Mouse (Mus musculus): ENCODE results near the gene Dnttip1. TPM values are rescaled to one million over a fixed set of nuclear protein-coding genes. Genes with fewer than 3 reads are reported as not detected.
A peak's percentile ranks its signal among the peaks of the same experiment; 100 is the strongest.

The Dnttip1 gene
- polyA plus RNA-seq, 1 experiment from 2014 or later: 85.1 TPM

- Histone ChIP-seq H3K27ac (replicated peaks) (no peak overlapping the region), H3K9me3 (no peaks in the 10 kb centered on the region), H3K4me3 (no peak overlapping the region), H3K27me3 (replicated peaks; ENCODE audit: low read depth, poor library complexity, severe bottlenecking) (no peaks in the 10 kb centered on the region), H3K36me3 (replicated peaks) (peaks cover 100% of the 10 kb centered on the region), H3K4me1 (no peaks in the 10 kb centered on the region)
- DNase-seq (ENCODE audit: low spot score): no peak
- 54% methylated on average over 1 of the region's 1 CpGs for WGBS
Measured at GRCm38 (mm10) chr2:164758692-164759091, 12.9 kb downstream of the Dnttip1 start.

GRCm38 (mm10) chr2:164760059-164760833 is 14.5 kb downstream of the Dnttip1 start:
- Histone ChIP-seq H3K4me3 (no peak overlapping the region), H3K4me1 (no peaks in the 10 kb centered on the region), H3K9me3 (no peaks in the 10 kb centered on the region), H3K27me3 (replicated peaks; ENCODE audit: low read depth, poor library complexity, severe bottlenecking) (no peaks in the 10 kb centered on the region), H3K36me3 (replicated peaks) (peaks cover 94% of the 10 kb centered on the region), H3K27ac (replicated peaks) (no peak overlapping the region)
- DNase-seq (ENCODE audit: low spot score): no peak
- WGBS: 86% methylated on average over 4 of the region's 4 CpGs

DNA sequence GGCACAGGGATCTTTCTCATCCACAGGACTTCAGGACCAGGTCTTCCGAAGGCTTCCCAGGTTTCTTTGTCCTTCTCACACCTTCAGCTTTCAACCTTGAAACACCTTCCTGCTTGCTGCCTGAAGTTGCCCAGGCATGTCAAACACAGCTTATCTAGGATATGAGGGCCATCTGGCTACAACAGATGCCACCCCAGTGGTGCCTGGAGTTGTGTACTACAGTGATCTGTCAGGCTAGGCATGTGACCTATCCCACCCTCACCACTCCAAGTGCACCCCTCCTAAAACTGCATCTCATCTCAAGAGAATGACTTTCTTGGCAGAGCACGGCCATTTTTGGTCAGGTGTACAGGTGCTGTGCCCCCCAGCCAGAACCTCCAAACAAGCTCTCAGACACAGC is 15.7 kb downstream of the Dnttip1 start:
- DNase-seq (ENCODE audit: low spot score): no peak
- Histone ChIP-seq H3K4me1 (no peaks in the 10 kb centered on the region), H3K27me3 (replicated peaks; ENCODE audit: low read depth, poor library complexity, severe bottlenecking) (no peaks in the 10 kb centered on the region), H3K27ac (replicated peaks) (no peak overlapping the region), H3K36me3 (replicated peaks) (peaks cover 94% of the 10 kb centered on the region), H3K4me3 (no peak overlapping the region), H3K9me3 (no peaks in the 10 kb centered on the region)
- 84% methylated on average over 2 of the region's 2 CpGs for WGBS

DNA sequence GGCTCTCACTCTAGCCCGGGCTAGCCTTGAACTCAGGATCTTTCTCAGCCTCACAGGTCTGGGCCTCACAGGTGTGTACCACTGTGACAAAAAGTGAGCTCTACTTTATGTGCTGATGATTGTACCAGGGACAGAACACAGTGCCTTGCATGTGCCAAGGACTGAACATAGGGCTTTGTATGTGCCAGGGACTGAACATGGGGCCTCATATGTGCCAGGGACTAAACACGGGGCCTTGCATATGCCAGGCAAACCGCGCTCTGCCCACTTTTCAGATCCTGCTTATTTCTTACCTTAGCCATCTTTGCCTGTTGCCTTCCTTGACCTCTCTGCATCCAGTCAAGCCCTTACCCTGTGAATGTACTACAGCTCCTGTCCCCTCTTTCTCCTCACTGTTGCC is 16.2 kb downstream of the Dnttip1 start:
- H3K36me3 ChIP-seq (replicated peaks): peaks cover 94% of the 10 kb centered on the region
- H3K9me3 ChIP-seq: no peaks in the 10 kb centered on the region
- DNase-seq (ENCODE audit: low spot score): no peak
- no peak overlapping the region for H3K4me3 ChIP-seq
- H3K27ac ChIP-seq (replicated peaks): no peak overlapping the region
- H3K4me1 ChIP-seq: no peaks in the 10 kb centered on the region
- H3K27me3 ChIP-seq (replicated peaks; ENCODE audit: low read depth, poor library complexity, severe bottlenecking): no peaks in the 10 kb centered on the region
- WGBS: 96% methylated on average over 4 of the region's 4 CpGs

DNA sequence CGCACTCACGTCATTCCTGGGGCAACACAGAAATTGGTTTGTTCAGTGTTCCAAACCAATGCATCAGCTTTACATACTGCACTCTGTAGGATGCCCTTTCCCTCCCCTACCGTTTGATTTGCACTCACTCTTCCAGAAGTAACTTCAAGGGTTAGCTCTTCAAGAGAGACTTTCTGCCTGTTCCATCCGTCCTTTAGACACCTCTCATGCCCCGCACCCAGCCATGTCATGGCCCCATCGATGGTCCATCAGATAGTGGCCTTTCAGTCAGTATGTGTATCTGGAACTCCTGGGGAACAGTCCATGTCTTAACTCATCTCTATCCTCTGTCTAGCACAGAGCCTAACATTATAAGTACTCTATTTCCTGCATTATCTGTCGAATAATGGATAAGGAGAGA is 16.8 kb downstream of the Dnttip1 start:
- Histone ChIP-seq H3K4me3 (no peak overlapping the region), H3K4me1 (no peaks in the 10 kb centered on the region), H3K36me3 (replicated peaks) (peaks cover 94% of the 10 kb centered on the region), H3K9me3 (no peaks in the 10 kb centered on the region), H3K27me3 (replicated peaks; ENCODE audit: low read depth, poor library complexity, severe bottlenecking) (no peaks in the 10 kb centered on the region), H3K27ac (replicated peaks) (no peak overlapping the region)
- WGBS: 89% methylated on average over 7 of the region's 7 CpGs
- DNase-seq (ENCODE audit: low spot score): no peak

DNA sequence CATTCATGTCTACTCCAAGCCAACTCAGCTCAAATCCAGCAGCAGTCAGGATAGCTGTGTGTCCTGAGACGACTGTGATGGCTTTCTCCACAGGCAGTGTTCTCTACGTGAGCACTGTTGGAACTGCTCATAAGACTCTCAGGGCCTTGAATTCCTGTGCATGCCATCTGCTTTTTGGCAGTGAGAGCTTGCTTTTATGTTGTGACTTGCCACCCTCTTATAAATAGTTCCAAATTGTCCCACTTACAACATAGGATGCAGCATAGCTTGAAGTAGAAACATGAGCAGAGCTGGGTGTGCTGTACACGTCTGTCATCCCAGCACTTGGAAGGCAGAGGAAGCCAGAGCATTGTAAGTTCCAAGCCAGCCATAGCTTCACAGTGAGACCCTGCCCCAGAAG is 20.1 kb downstream of the Dnttip1 start:
- Histone ChIP-seq H3K4me3 (no peak overlapping the region), H3K4me1 (peaks cover 7% of the 10 kb centered on the region), H3K27me3 (replicated peaks; ENCODE audit: low read depth, poor library complexity, severe bottlenecking) (no peaks in the 10 kb centered on the region), H3K27ac (replicated peaks) (no peak overlapping the region), H3K36me3 (replicated peaks) (peaks cover 75% of the 10 kb centered on the region), H3K9me3 (no peaks in the 10 kb centered on the region)
- WGBS: 84% methylated on average over 3 of the region's 3 CpGs
- no peak for DNase-seq (ENCODE audit: low spot score)

DNA sequence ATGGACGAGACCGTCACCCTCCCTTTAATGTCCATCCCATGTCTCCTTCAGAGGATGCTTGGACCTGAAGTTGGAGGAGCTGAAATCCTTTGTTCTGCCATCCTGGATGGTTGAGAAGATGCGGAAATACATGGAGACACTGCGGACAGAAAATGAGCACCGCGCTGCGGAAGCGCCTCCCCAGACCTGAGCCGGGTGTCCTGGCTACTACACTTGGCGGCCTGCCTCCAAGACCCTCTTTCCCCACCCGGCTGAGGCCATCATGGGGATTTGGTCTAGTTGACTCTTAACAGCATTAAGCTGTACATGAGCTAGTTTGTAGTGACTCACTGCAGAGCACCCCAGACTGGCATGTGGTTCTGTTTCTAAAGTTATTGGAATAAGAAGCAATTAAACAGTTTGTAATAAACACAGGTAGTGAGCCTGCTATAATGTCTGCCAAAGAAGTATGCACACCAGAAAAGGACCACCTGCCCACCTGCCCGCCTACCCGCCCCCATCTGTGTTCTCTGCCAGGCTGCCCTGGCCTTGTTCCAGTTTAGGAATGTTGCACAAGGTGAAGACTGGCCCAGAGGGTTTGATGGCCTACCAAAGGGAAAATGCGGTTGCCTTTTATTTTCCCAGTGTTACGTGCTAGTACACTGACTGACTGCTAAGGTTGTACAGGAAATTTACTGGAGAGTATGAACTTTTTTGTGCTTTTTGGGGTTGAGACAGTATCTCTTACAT is 22.2 kb downstream of the Dnttip1 start:
- Histone ChIP-seq H3K36me3 (replicated peaks) (peaks cover 75% of the 10 kb centered on the region), H3K27ac (replicated peaks) (no peak overlapping the region), H3K9me3 (no peaks in the 10 kb centered on the region), H3K4me3 (no peak overlapping the region), H3K4me1 (peaks cover 26% of the 10 kb centered on the region), H3K27me3 (replicated peaks; ENCODE audit: low read depth, poor library complexity, severe bottlenecking) (no peaks in the 10 kb centered on the region)
- no peak for DNase-seq (ENCODE audit: low spot score)
- 95% methylated on average over 15 of the region's 15 CpGs for WGBS

DNA sequence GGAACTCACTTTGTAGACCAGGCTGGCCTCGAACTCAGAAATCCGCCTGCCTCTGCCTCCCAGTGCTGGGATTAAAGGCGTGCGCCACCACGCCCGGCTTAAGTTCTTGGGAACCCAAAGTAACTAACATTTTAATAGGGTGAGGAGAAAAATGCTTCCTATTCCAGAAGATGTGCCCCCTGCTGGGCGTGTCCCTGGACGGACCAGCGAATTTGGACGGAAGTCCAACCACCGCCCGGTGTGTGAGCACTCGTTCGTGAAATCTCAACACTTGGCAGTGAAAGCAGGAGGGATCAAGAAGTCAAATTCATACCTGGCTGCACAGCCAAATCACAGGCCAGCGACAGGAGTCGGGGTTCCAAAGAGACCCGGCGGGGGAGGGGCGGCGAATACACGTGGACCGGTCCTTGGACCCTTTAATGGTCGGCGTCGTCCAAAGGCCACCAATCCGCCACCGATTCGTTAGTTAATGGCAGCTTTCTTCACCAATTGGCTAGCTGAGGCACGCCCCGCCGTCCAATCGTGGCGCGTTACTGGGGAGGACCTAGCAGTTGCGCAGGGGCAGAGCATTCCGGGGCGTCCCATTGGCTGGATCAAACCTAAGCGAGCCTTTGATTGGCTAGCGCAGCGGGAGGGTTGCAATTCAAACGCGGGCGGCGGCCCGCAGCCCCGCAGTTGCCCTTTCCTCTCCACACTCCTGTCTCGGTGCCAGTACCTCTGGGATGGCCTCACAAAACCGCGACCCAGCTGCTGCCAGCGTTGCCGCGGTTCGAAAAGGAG is 23.7 kb downstream of the Dnttip1 start, which contains the start of gene Ube2c:
Ube2c (plus strand) TSS at position 641 of the 780 bp plus-strand sequence.
- Histone ChIP-seq H3K4me3 (peak within 1 kb of the TSS; percentile 96), H3K9me3 (no peaks in the 10 kb centered on the region), H3K4me1 (peaks cover 28% of the 10 kb centered on the region), H3K36me3 (replicated peaks) (peaks cover 75% of the 10 kb centered on the region), H3K27ac (replicated peaks) (peak within 1 kb of the TSS; percentile 97), H3K27me3 (replicated peaks; ENCODE audit: low read depth, poor library complexity, severe bottlenecking) (no peaks in the 10 kb centered on the region)
- 3% methylated on average over 53 of the region's 53 CpGs for WGBS
- peak; percentile 99 for DNase-seq (ENCODE audit: low spot score)

DNA sequence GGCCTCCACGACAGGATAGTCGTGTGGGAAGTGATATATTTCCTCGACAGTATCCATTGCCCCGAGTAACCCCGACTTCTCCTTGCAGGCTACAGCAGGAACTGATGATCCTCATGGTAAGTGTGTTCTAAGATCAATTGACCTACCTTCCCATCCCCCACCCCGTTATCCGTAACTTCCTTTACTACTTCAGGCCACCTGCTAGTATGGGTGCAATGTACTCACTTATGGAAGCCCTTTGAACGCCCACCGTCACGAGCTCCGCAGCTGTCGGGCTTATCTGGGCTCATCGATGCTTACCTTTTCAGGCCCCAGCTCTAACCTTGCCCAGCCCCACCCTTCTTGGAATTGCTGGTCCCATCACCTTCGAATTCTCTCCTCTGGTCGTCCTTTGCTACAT is 24.5 kb downstream of the Dnttip1 start:
- peak overlapping the region; percentile 96 for H3K4me3 ChIP-seq
- H3K36me3 ChIP-seq (replicated peaks): peaks cover 67% of the 10 kb centered on the region
- no peaks in the 10 kb centered on the region for H3K9me3 ChIP-seq
- peak overlapping the region; percentile 97 for H3K27ac ChIP-seq (replicated peaks)
- H3K27me3 ChIP-seq (replicated peaks; ENCODE audit: low read depth, poor library complexity, severe bottlenecking): no peaks in the 10 kb centered on the region
- peak; percentile 23 for DNase-seq (ENCODE audit: low spot score)
- WGBS: 6% methylated on average over 15 of the region's 15 CpGs
- peaks cover 28% of the 10 kb centered on the region for H3K4me1 ChIP-seq

DNA sequence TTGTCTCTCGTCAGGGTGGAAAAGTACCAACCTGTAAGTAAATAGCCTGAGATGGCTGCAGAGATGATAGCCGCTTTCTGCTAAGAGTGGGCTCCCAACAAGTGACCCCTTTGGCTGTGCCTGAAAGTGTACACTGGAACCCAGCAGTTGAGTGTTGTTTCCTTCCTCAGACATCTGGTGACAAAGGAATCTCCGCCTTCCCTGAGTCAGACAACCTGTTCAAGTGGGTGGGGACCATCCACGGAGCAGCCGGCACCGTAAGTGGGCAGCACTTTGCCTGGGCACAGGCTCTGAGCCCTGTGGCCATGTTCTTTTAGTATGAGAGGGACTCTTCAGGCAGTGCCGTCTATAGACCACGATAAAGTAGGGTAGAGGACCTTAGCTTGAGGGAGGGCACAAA is 25.3 kb downstream of the Dnttip1 start:
- WGBS: 86% methylated on average over 8 of the region's 8 CpGs
- Histone ChIP-seq H3K4me3 (peak overlapping the region; percentile 96), H3K27ac (replicated peaks) (peak overlapping the region; percentile 97), H3K27me3 (replicated peaks; ENCODE audit: low read depth, poor library complexity, severe bottlenecking) (no peaks in the 10 kb centered on the region), H3K36me3 (replicated peaks) (peaks cover 59% of the 10 kb centered on the region), H3K4me1 (peaks cover 28% of the 10 kb centered on the region), H3K9me3 (no peaks in the 10 kb centered on the region)
- DNase-seq (ENCODE audit: low spot score): no peak

- Histone ChIP-seq H3K9me3 (no peaks in the 10 kb centered on the region), H3K36me3 (replicated peaks) (peaks cover 36% of the 10 kb centered on the region), H3K27ac (replicated peaks) (no peak overlapping the region), H3K4me1 (peaks cover 28% of the 10 kb centered on the region), H3K4me3 (0 out of 2 replicates have a peak overlapping the region, but pooled peaks have one; percentile 9), H3K27me3 (replicated peaks; ENCODE audit: low read depth, poor library complexity, severe bottlenecking) (0 out of 2 replicates have a peak, but pooled peaks cover 11% of the 10 kb centered on the region)
- DNase-seq (ENCODE audit: low spot score): no peak
- WGBS: 82% methylated on average over 14 of the region's 14 CpGs
Measured at GRCm38 (mm10) chr2:164773229-164773988, 27.6 kb downstream of the Dnttip1 start.

- no peaks in the 10 kb centered on the region for H3K9me3 ChIP-seq
- peaks cover 28% of the 10 kb centered on the region for H3K4me1 ChIP-seq
- H3K4me3 ChIP-seq: no peak overlapping the region
- 0 out of 2 replicates have a peak, but pooled peaks cover 11% of the 10 kb centered on the region for H3K27me3 ChIP-seq (replicated peaks; ENCODE audit: low read depth, poor library complexity, severe bottlenecking)
- H3K36me3 ChIP-seq (replicated peaks): peaks cover 34% of the 10 kb centered on the region
- 85% methylated on average over 5 of the region's 5 CpGs for WGBS
- no peak for DNase-seq (ENCODE audit: low spot score)
- no peak overlapping the region for H3K27ac ChIP-seq (replicated peaks)
Measured at GRCm38 (mm10) chr2:164773989-164774364, 28.2 kb downstream of the Dnttip1 start.
